Mouse (Mus musculus): ENCODE measurements around the gene Zc3h7a. TPM values are rescaled to one million over a fixed set of nuclear protein-coding genes. Genes with fewer than 3 reads are reported as not detected.
"Not testable (repeated sequence)": the region's sequence is repeated elsewhere in the genome, so short reads cannot be mapped to it uniquely, and the experiment has no call there.

The Zc3h7a gene
- 10 to 100 TPM; 58.2 to 60.0 TPM for total RNA-seq (2021)

GRCm38 (mm10) chr16:11176208-11176883 is at the start of gene Zc3h7a:
Zc3h7a (minus strand) TSS chr16:11176393.
- DNase-seq, result peak; percentile 93

GRCm38 (mm10) chr16:11217801-11218200 is 41.6 kb upstream of the Zc3h7a start:
- DNase-seq, result no peak

- no peak for DNase-seq
These were observed 27.6 kb upstream of the Zc3h7a start for GRCm38 (mm10) chr16:11203600-11204390.

GRCm38 (mm10) chr16:11202571-11203554 is 26.7 kb upstream of the Zc3h7a start, which contains the start of gene Rsl1d1:
Rsl1d1 (minus strand) TSS chr16:11203331.
- DNase-seq, result peak; percentile 93

- DNase-seq, result no peak
These were observed 25.7 kb upstream of the Zc3h7a start for GRCm38 (mm10) chr16:11201740-11202394.

- no peak for DNase-seq
These were observed 24.1 kb upstream of the Zc3h7a start for GRCm38 (mm10) chr16:11200247-11200646.

GRCm38 (mm10) chr16:11198467-11198866 is 22.3 kb upstream of the Zc3h7a start:
- no peak for DNase-seq

GRCm38 (mm10) chr16:11197052-11197451 is 20.9 kb upstream of the Zc3h7a start:
- DNase-seq, result no peak

- no peak for DNase-seq
These were observed 17.0 kb upstream of the Zc3h7a start for GRCm38 (mm10) chr16:11193231-11193630.

- no peak for DNase-seq
These were observed 14.0 kb upstream of the Zc3h7a start for GRCm38 (mm10) chr16:11190150-11190549.

GRCm38 (mm10) chr16:11177404-11177803 is 1.2 kb upstream of the Zc3h7a start:
- no peak for DNase-seq

GRCm38 (mm10) chr16:11176884-11177244 is 671 bp upstream of the Zc3h7a start:
- no peak for DNase-seq

GRCm38 (mm10) chr16:11175489-11176207 is 545 bp downstream of the Zc3h7a start:
- peak; percentile 56 for DNase-seq

- DNase-seq, result no peak
These were observed 1.1 kb downstream of the Zc3h7a start for GRCm38 (mm10) chr16:11175100-11175488.

- DNase-seq, result peak; percentile 59
These were observed 1.5 kb downstream of the Zc3h7a start for GRCm38 (mm10) chr16:11174671-11175081.

GRCm38 (mm10) chr16:11171679-11172078 is 4.5 kb downstream of the Zc3h7a start:
- no peak for DNase-seq

- no peak for DNase-seq
These were observed 9.8 kb downstream of the Zc3h7a start for GRCm38 (mm10) chr16:11166431-11166830.

- no peak for DNase-seq
These were observed 11.4 kb downstream of the Zc3h7a start for GRCm38 (mm10) chr16:11164695-11165255.

GRCm38 (mm10) chr16:11157721-11158120 is 18.5 kb downstream of the Zc3h7a start:
- not testable (repeated sequence) for DNase-seq

GRCm38 (mm10) chr16:11154500-11154899 is 21.7 kb downstream of the Zc3h7a start:
- no peak for DNase-seq
